Mouse (Mus musculus) limb, embryonic 15.5 days (tissue): ENCODE results near the gene Mtfp1. TPM values are rescaled to one million over a fixed set of nuclear protein-coding genes. Genes with fewer than 3 reads are reported as not detected.
A peak's percentile ranks its signal among the peaks of the same experiment; 100 is the strongest.

Experiments
- ATAC-seq: fragments of 200-750 bp; cut with Nextera tagmentation; 2 replicates; pipeline ENCODE4 v1.8.0; 2017; ENCODE audit warnings: low read depth, moderate TSS enrichment; ENCODE audit not compliant: insufficient number of reproducible peaks, low FRiP score, low TSS enrichment
- H3K27ac ChIP-seq: fragments of 300-500 bp; sonication (generic); 2 replicates; pipeline ENCODE4 v1.5.1; 2015; ENCODE audit warnings: moderate library complexity, mild to moderate bottlenecking, inconsistent platforms
- H3K27me3 ChIP-seq: fragments of 300-500 bp; sonication (generic); 2 replicates; pipeline ENCODE4 v1.6.1; 2015; ENCODE audit warnings: inconsistent platforms
- H3K36me3 ChIP-seq: fragments of 300-500 bp; sonication (generic); 2 replicates; pipeline ENCODE4 v1.6.1; 2015; ENCODE audit warnings: inconsistent platforms
- H3K4me1 ChIP-seq: fragments of 300-500 bp; sonication (generic); 2 replicates; pipeline ENCODE4 v1.6.1; 2015; ENCODE audit warnings: inconsistent platforms
- H3K4me2 ChIP-seq: fragments of 300-500 bp; sonication (generic); 2 replicates; pipeline ENCODE4 v1.6.1; 2015; ENCODE audit warnings: mild to moderate bottlenecking, inconsistent platforms
- H3K4me3 ChIP-seq: fragments of 300-500 bp; sonication (generic); 2 replicates; pipeline ENCODE4 v1.5.1; 2015; ENCODE audit warnings: mild to moderate bottlenecking, inconsistent platforms
- H3K9ac ChIP-seq: fragments of 300-500 bp; sonication (generic); 2 replicates; pipeline ENCODE4 v1.6.1; 2015; ENCODE audit warnings: inconsistent platforms
- H3K9me3 ChIP-seq: fragments of 300-500 bp; sonication (generic); 2 replicates; pipeline ENCODE4 v1.6.1; 2016; ENCODE audit warnings: inconsistent platforms
- WGBS: fragments of 180-500 bp; shearing (Covaris S2); methylation state at CpG from one replicate; pipeline ENCODE4 v1.1.7; 2015; 5-methylcytosine and 5-hydroxymethylcytosine counted together
- microRNA-seq: library from miRNA; unstranded; fragments of <30 nt; microRNA quantifications from one replicate; pipeline ENCODE4, GENCODE M21; 2016
- polyA plus RNA-seq: library from polyadenylated mRNA; unstranded; fragments of >200 nt; fragmentation: Nextera tagmentation; extraction: Ambion mirVana; gene quantifications from 2 replicates; pipeline ENCODE4 v1.2.1, GENCODE M21; 2015

The Mtfp1 gene
- polyA plus RNA-seq, 1 experiment from 2014 or later, result 5.5 TPM

DNA sequence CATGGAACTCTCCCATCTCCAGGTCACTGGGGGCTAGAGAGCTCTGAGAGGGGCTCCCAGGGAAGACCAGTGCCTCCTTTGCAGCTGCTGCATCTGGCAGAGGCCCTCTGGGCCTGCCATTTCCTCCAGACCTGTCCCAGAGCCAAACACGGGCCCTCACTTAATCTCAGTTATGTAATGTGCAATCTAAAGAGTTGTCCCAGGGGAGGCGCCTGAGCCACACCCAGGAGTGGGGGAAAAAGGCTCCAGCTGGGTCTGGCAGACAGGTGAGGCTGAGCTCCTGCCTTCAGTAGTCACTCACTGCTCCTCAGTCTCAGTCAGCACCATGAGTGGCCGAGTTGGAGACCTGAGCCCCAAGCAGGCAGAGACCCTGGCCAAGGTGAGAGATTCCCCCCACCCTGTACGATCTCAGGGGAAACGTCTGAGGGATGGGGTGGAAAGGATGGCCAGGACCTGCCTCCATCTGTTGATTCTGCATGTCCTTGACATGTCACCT lies 30.6 kb downstream of the Mtfp1 start, which contains the start of gene Sec14l3:
Gene Sec14l3 (plus strand): TSS at position 215 of the 496 bp plus-strand sequence.
- H3K27ac ChIP-seq, result no peak within 1 kb of the TSS

DNA sequence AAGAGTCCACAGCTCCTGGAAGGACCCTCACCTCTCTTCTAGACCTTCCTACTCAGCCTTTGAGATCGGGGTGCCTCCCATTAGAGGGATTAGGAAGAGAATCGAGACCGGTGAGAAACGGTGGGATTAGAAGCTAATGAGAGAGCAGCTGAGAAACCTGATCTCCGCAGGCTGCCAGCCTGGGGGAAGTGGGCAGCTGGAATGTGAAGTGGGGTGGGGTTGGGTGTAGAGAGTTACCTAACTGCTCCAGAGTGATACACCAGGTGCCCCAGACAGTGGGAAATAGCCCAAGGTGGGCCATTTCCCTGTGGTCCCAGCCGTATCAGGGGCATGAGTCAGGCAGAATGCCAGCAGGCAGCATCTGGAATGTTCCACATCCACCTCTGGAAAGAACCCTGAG lies 32.3 kb downstream of the Mtfp1 start:
- Histone ChIP-seq H3K9me3 (no peaks in the 10 kb centered on the region), H3K27ac (no peak overlapping the region), H3K9ac (no peak overlapping the region), H3K4me1 (no peaks in the 10 kb centered on the region), H3K27me3 (no peaks in the 10 kb centered on the region; the same call in 1 of the 2 replicates), H3K4me3 (no peak overlapping the region), H3K4me2 (no peak overlapping the region), H3K36me3 (no peaks in the 10 kb centered on the region)
- ATAC-seq, result no peak
- WGBS, result 26% methylated on average over 6 of the region's 6 CpGs

More for the DNA sequence above, 30.6 kb downstream of the Mtfp1 start, which contains the start of gene Sec14l3:
- no peaks in the 10 kb centered on the region for H3K4me1 ChIP-seq
- no peaks in the 10 kb centered on the region; the same call in 1 of the 2 replicates for H3K27me3 ChIP-seq
- H3K4me3 ChIP-seq, result no peak within 1 kb of the TSS
- 55% methylated on average over 5 of the region's 5 CpGs for WGBS
- H3K36me3 ChIP-seq, result no peaks in the 10 kb centered on the region
- no peak within 1 kb of the TSS for H3K9ac ChIP-seq
- ATAC-seq, result no peak
- H3K9me3 ChIP-seq, result no peaks in the 10 kb centered on the region
- H3K4me2 ChIP-seq, result no peak within 1 kb of the TSS

DNA sequence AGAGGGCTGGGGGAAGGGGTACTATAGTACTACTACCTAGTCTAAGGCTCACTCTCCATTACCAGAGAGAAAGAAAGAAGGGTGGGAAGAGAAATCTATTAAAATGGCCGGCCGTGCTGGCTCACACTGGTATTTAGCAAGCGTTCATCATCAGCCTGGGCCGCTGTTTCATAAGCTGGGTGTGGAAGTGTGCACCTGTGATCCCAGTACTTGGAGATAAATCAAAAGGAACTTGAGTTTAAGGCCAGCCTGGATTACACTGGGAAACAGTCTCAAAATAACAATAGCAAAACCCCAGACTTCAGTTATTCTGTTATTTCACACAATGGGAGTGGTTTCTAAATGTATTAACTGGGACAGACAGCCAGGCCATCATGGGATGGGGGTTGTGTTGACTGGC lies 32.7 kb downstream of the Mtfp1 start:
- 80% methylated on average over 4 of the region's 4 CpGs for WGBS
- no peak for ATAC-seq
- H3K27me3 ChIP-seq, result no peaks in the 10 kb centered on the region; the same call in 1 of the 2 replicates
- H3K4me3 ChIP-seq, result no peak overlapping the region
- H3K27ac ChIP-seq, result no peak overlapping the region
- H3K9ac ChIP-seq, result no peak overlapping the region
- H3K36me3 ChIP-seq, result no peaks in the 10 kb centered on the region
- H3K4me1 ChIP-seq, result no peaks in the 10 kb centered on the region
- no peak overlapping the region for H3K4me2 ChIP-seq
- H3K9me3 ChIP-seq, result no peaks in the 10 kb centered on the region

DNA sequence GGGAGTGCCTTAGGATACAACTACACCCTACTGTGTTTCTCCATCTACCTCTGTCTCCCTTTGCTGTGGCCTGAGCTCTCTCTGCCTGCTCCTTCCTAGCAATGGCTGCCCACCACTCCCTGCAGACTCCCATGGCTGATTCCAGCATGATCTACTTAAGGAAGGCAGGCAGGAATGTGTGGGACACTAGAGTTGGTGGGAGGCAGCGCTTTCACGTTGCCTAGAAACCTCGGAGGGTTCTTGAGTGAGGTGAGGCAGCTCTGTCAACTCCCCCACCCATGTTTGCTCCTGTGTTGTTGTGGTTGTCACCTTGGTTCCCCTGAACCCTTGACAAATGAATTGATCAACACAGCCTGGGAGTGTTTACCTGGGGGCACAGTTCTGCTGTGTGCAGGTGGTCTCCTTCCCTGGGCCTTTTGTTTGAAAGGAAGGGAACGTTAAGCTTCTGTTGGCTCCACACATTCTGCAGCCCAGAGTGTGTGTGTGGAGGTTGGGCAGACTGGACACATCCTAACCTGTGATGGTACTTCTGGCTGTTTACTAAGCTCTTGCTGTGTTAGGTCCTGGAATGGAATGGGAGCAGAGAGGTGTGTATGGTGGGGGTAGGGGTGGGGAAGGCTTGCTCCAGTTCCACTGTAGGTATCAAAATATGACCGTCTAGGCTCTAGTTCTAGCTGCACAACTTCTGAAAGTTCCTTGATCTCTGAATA lies 34.2 kb downstream of the Mtfp1 start:
- Histone ChIP-seq H3K9me3 (no peaks in the 10 kb centered on the region), H3K27ac (no peak overlapping the region), H3K4me1 (no peaks in the 10 kb centered on the region), H3K4me3 (no peak overlapping the region), H3K36me3 (no peaks in the 10 kb centered on the region), H3K4me2 (no peak overlapping the region), H3K27me3 (no peaks in the 10 kb centered on the region; the same call in 1 of the 2 replicates), H3K9ac (no peak overlapping the region)
- ATAC-seq, result no peak
- 73% methylated on average over 5 of the region's 5 CpGs for WGBS

DNA sequence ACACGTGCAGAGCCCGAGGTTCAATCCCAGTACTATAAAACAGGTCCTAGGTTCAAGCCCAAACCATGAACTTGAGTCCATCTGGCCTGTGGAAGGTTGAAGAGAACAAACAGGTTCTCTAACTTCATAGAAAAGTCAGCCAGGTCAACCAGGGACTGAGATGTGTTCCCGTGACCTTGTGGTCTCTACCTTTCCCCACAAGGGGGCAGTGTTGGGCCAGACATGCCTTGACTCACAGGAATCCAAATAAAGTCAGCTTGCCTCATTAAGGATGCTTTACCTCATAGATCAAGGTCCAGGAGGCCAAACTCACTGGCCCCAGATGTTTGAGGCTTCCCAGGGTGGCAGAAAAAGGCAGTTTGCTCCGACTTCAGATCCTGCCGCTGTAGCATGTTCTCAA lies 41.7 kb downstream of the Mtfp1 start:
- Histone ChIP-seq H3K27me3 (no peaks in the 10 kb centered on the region), H3K9ac (no peak overlapping the region), H3K9me3 (no peaks in the 10 kb centered on the region), H3K4me3 (no peak overlapping the region), H3K36me3 (no peaks in the 10 kb centered on the region), H3K27ac (no peak overlapping the region), H3K4me2 (no peak overlapping the region), H3K4me1 (no peaks in the 10 kb centered on the region)
- no peak for ATAC-seq
- WGBS, result 21% methylated on average over 5 of the region's 5 CpGs

DNA sequence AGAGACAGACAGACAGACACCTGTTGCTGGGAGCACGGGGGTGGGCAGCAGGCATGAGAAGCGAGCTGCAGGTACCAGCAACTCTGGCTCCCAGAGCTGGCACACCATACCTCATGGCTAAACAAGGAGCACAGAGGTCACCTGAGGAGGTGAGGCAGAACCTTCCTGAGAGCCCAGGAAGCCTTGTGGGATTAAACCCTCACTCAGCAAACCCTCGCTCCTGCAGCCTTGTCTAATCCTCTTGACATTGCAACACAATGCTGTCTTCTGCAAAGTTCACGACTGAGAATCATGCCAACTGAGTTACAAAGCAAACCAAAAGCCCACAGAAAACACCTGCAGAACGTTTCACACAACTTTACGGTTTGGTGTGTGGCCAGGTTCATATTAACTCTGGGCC lies 46.8 kb downstream of the Mtfp1 start:
- Histone ChIP-seq H3K9ac (no peak overlapping the region), H3K36me3 (no peaks in the 10 kb centered on the region), H3K4me1 (no peaks in the 10 kb centered on the region), H3K27ac (no peak overlapping the region), H3K27me3 (no peaks in the 10 kb centered on the region), H3K9me3 (no peaks in the 10 kb centered on the region), H3K4me3 (no peak overlapping the region), H3K4me2 (no peak overlapping the region)
- 86% methylated on average over 6 of the region's 6 CpGs for WGBS
- ATAC-seq, result no peak

DNA sequence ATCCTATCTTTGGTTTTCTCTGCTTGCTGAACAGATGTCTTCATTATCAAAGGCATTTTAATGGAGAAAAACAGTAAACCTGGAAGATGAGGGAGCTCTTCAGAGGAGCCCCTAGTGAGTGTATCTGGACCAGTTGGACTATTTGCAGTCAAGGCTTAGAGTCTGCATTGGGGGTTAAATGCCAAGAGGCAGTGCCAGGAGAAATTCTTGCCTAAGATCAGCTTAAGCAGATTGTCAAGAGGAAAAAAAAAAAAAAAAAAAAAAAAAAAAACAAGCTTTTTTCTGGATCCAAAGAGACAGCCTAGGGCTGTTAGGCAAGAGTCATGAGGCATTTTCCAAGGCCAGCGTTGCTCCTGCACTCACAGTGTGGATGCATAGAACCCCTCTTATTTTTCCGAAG lies 47.5 kb downstream of the Mtfp1 start:
- Histone ChIP-seq H3K27me3 (no peaks in the 10 kb centered on the region), H3K9me3 (no peaks in the 10 kb centered on the region), H3K4me2 (no peak overlapping the region), H3K9ac (no peak overlapping the region), H3K36me3 (no peaks in the 10 kb centered on the region), H3K4me3 (no peak overlapping the region), H3K4me1 (no peaks in the 10 kb centered on the region), H3K27ac (no peak overlapping the region)
- WGBS, result 97% methylated on average over 2 of the region's 2 CpGs
- ATAC-seq, result no peak

DNA sequence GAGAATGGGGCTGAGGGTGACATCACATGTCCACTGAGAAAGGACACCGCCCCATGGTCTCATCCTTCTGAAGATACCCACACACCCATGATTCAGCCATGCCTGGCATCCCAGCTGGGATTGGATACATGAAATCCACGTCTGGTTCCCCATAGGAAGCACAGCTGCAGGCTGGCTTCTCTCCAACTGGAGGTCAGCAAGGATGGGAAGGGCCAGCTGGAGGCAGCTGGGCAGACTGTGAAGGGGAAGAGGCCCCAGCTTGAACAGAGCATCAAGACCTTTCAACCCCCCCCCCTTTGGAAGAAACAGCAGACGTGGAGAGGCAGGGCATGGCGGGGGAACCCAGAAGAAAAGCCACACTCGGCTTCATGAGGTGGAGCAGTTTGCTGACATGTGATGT lies 48.7 kb downstream of the Mtfp1 start:
- no peak overlapping the region for H3K27ac ChIP-seq
- H3K4me1 ChIP-seq, result no peaks in the 10 kb centered on the region
- WGBS, result 58% methylated on average over 5 of the region's 5 CpGs
- H3K27me3 ChIP-seq, result no peaks in the 10 kb centered on the region
- no peak overlapping the region for H3K4me2 ChIP-seq
- H3K36me3 ChIP-seq, result no peaks in the 10 kb centered on the region
- no peak for ATAC-seq
- no peaks in the 10 kb centered on the region for H3K9me3 ChIP-seq
- H3K4me3 ChIP-seq, result no peak overlapping the region
- H3K9ac ChIP-seq, result no peak overlapping the region

DNA sequence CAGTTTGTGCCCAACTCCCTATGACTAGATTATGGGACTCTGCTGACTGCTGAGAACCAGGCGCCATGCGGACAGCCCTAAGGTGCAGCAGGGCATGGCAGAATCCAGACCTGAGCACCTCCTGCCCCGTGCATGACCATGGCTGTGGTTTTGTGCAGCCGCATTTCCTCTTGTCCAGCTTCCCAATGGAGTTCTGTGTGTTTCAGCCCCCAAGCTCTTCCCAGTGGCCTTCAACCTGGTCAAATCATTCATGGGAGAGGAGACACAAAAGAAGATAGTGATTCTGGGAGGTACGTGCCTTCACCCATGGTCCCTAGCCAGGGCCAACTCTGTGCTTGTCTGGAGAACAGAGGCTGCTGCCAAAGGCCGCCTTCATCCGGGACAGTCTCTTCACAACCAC lies 52.2 kb downstream of the Mtfp1 start:
- WGBS, result 84% methylated on average over 7 of the region's 7 CpGs
- Histone ChIP-seq H3K4me1 (no peaks in the 10 kb centered on the region), H3K36me3 (no peaks in the 10 kb centered on the region), H3K9me3 (no peaks in the 10 kb centered on the region), H3K27me3 (no peaks in the 10 kb centered on the region), H3K27ac (no peak overlapping the region), H3K4me2 (no peak overlapping the region), H3K4me3 (no peak overlapping the region), H3K9ac (no peak overlapping the region)
- no peak for ATAC-seq

Small RNA genes within 50 kb of the gene (microRNA-seq; reads per million reads assigned to microRNA genes)
- gene Mir3060, result 2.7 reads per million, percentile 6 among the genes with 10 or more reads in this experiment

Other genes starting within 250 kb of the Mtfp1 start
- 0.77 and 0.78 TPM in 2 replicates for gene Osbp2, start 231.5 kb downstream of the Mtfp1 start, polyA plus RNA-seq
- 0.09 and 0.23 TPM in 2 replicates for gene 4921536K21Rik, start 200.3 kb downstream of the Mtfp1 start, polyA plus RNA-seq
- gene Dusp18, start 200.2 kb downstream of the Mtfp1 start, polyA plus RNA-seq, result 7.6 and 9.0 TPM in 2 replicates
- 6.7 and 9.2 TPM in 2 replicates for gene Slc35e4, start 180.8 kb downstream of the Mtfp1 start, polyA plus RNA-seq
- gene Tcn2, start 163.3 kb downstream of the Mtfp1 start, polyA plus RNA-seq, result 49.4 and 56.2 TPM in 2 replicates
- gene Pes1, start 131.5 kb downstream of the Mtfp1 start, polyA plus RNA-seq, result 76.6 and 77.4 TPM in 2 replicates
- gene 4930556J24Rik, start 118.7 kb downstream of the Mtfp1 start, polyA plus RNA-seq, result 0.15 TPM in 1 of 2 replicates, not detected in the other
- 2.6 and 3.0 TPM in 2 replicates for gene Gal3st1, start 111.8 kb downstream of the Mtfp1 start, polyA plus RNA-seq
- 0.67 and 1.1 TPM in 2 replicates for gene Sec14l4, start 64.0 kb downstream of the Mtfp1 start, polyA plus RNA-seq
- not detected in 2 replicates for gene Sec14l3, start 30.6 kb downstream of the Mtfp1 start, polyA plus RNA-seq
- 1.9 and 2.0 TPM in 2 replicates for gene Sec14l2, start 28.0 kb upstream of the Mtfp1 start, polyA plus RNA-seq
- gene Rnf215, start 39.8 kb upstream of the Mtfp1 start, polyA plus RNA-seq, result 30.8 and 35.5 TPM in 2 replicates
- gene Ccdc157, start 64.8 kb upstream of the Mtfp1 start, polyA plus RNA-seq, result 10.9 and 12.3 TPM in 2 replicates
- 44.9 and 45.2 TPM in 2 replicates for gene Sf3a1, start 64.9 kb upstream of the Mtfp1 start, polyA plus RNA-seq
- gene Tbc1d10a, start 91.3 kb upstream of the Mtfp1 start, polyA plus RNA-seq, result 58.7 and 61.9 TPM in 2 replicates
- 15.2 and 20.6 TPM in 2 replicates for gene Castor1, start 122.8 kb upstream of the Mtfp1 start, polyA plus RNA-seq
- 0.12 and 0.23 TPM in 2 replicates for gene Osm, start 141.0 kb upstream of the Mtfp1 start, polyA plus RNA-seq
- gene Lif, start 162.1 kb upstream of the Mtfp1 start, polyA plus RNA-seq, result 0.49 and 0.53 TPM in 2 replicates